Comparison of ENCODE assay signal across 33 mouse cellular contexts in the genomic region with DNA sequence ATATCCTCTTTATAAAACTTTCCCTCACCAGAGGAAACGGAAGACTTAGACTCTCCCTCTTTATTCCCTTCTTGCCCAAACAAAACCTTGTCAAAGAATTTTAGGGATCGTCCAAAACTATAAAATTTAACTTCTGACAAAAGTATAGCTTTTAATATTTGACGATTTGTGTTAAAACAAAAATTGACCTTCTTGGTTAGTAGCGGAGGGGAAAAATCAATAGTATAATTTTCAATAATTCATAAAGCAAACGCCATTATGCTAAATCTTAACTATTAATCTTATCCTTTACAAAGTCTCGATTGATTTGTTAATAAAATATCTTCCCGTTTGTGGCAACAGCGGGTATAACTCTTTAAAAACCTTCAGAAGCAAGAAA. TPM values are rescaled to one million over a fixed set of nuclear protein-coding genes. Genes with fewer than 3 reads are reported as not detected.
DNase-seq lines count a peak whose midpoint lies in the region; ATAC-seq and TF ChIP-seq lines count a peak whose summit lies in the region.
"Had no signal": no experiment of that assay in that cellular context is flagged by ENCODE, and none has a peak within 500 bp of the region (broad histone marks: within the 10 kb centered on the region; RNA-seq: fewer than 3 reads in every experiment).

No protein-coding gene starts in this region.

- H3K36me3 ChIP-seq in kidney, embryonic 14.5 days (ENCODE audit: control insufficient read depth, insufficient read depth, low read length): peaks cover 2% of the 10 kb centered on the region
- no peaks in the 10 kb centered on the region for H3K36me3 ChIP-seq in limb, embryonic 11.5 days (ENCODE audit: control insufficient read depth, insufficient read depth, low read length)
- H3K36me3 ChIP-seq in neural tube, embryonic 13.5 days: no peaks in the 10 kb centered on the region
- H3K36me3 ChIP-seq: embryonic facial prominence, embryonic 13.5 days; G1E; heart, embryonic 15.5 days; hindbrain, embryonic 13.5 days had no signal

- no peak for ATAC-seq in kidney, embryonic 14.5 days (ENCODE audit: low FRiP score, low TSS enrichment)
- no peak for ATAC-seq in limb, embryonic 11.5 days (ENCODE audit: insufficient number of reproducible peaks, low FRiP score, low TSS enrichment, low read depth)
- no peak for ATAC-seq in neural tube, embryonic 13.5 days (ENCODE audit: low read depth)
- no peak for ATAC-seq in megakaryocyte-erythroid progenitor cell, adult 5-6 weeks (replicated peaks; ENCODE audit: low FRiP score, low TSS enrichment, poor library complexity, severe bottlenecking)
- ATAC-seq: forebrain, embryonic 13.5 days; midbrain, embryonic 16.5 days; Patski had no signal

- peak overlapping the region; percentile 92 for H3K9ac ChIP-seq in kidney, embryonic 14.5 days (ENCODE audit: low read depth, low read length)
- peak overlapping the region; percentile 98 for H3K9ac ChIP-seq in limb, embryonic 11.5 days (ENCODE audit: low read length)
- H3K9ac ChIP-seq in neural tube, embryonic 13.5 days: peak overlapping the region; percentile 75
- H3K9ac ChIP-seq: embryonic facial prominence, embryonic 13.5 days; forebrain, embryonic 13.5 days; heart, embryonic 15.5 days; hindbrain, embryonic 13.5 days; liver, embryonic 14.5 days; lung, embryonic 14.5 days had no signal

- 7% methylated on average over 8 of the region's 8 CpGs for WGBS in kidney, embryonic 14.5 days
- WGBS in limb, embryonic 11.5 days: 4% methylated on average over 8 of the region's 8 CpGs
- WGBS in neural tube, embryonic 13.5 days: 5% methylated on average over 8 of the region's 8 CpGs

- no peak for TF ChIP-seq POLR2A in embryonic fibroblast, embryonic 13.5 days (IDR thresholded peaks at IDR 0.05; ENCODE audit: low read depth, low read length)

- peaks cover 7% of the 10 kb centered on the region; the same call in 1 of the 2 replicates for H3K27me3 ChIP-seq in kidney, embryonic 14.5 days (ENCODE audit: control insufficient read depth, insufficient read depth, low read length)
- peaks cover 6% of the 10 kb centered on the region; the same call in 1 of the 2 replicates for H3K27me3 ChIP-seq in limb, embryonic 11.5 days (ENCODE audit: control insufficient read depth, insufficient read depth, low read length)
- peaks cover 95% of the 10 kb centered on the region for H3K27me3 ChIP-seq in neural tube, embryonic 13.5 days
- H3K27me3 ChIP-seq: CH12.LX had no signal

- no peak for TF ChIP-seq CTCF in embryonic fibroblast, embryonic 13.5 days (IDR thresholded peaks at IDR 0.05; ENCODE audit: borderline replicate concordance, insufficient read depth, low read length)

- 0 out of 2 replicates have a peak, but pooled peaks cover 8% of the 10 kb centered on the region for H3K4me1 ChIP-seq in kidney, embryonic 14.5 days (ENCODE audit: control insufficient read depth, insufficient read depth, low read length)
- no peaks in the 10 kb centered on the region for H3K4me1 ChIP-seq in embryonic fibroblast, embryonic 13.5 days (ENCODE audit: control insufficient read depth, insufficient read depth, low read length)
- H3K4me1 ChIP-seq in limb, embryonic 11.5 days (ENCODE audit: control insufficient read depth, insufficient read depth, low read length): peaks cover 29% of the 10 kb centered on the region
- H3K4me1 ChIP-seq in neural tube, embryonic 13.5 days (replicated peaks): peaks cover 25% of the 10 kb centered on the region
- H3K4me1 ChIP-seq: embryonic facial prominence, embryonic 13.5 days had no signal

- H3K9me3 ChIP-seq in kidney, embryonic 14.5 days (ENCODE audit: control insufficient read depth, low read length): no peaks in the 10 kb centered on the region
- H3K9me3 ChIP-seq in limb, embryonic 11.5 days (ENCODE audit: control insufficient read depth, low read length): no peaks in the 10 kb centered on the region
- H3K9me3 ChIP-seq in neural tube, embryonic 13.5 days: no peaks in the 10 kb centered on the region
- H3K9me3 ChIP-seq: embryonic facial prominence, embryonic 13.5 days; forebrain, embryonic 13.5 days; G1E; heart, embryonic 15.5 days; hindbrain, embryonic 13.5 days had no signal

- H3K4me2 ChIP-seq in kidney, embryonic 14.5 days (replicated peaks; ENCODE audit: low read depth, low read length): peak overlapping the region; percentile 85
- peak overlapping the region; percentile 93 for H3K4me2 ChIP-seq in limb, embryonic 11.5 days (ENCODE audit: low read depth, severe bottlenecking)
- H3K4me2 ChIP-seq in neural tube, embryonic 13.5 days: peak overlapping the region; percentile 67
- H3K4me2 ChIP-seq: embryonic facial prominence, embryonic 13.5 days; forebrain, embryonic 13.5 days; heart, embryonic 15.5 days; hindbrain, embryonic 13.5 days; lung, embryonic 14.5 days had no signal

- peak overlapping the region; percentile 85 for H3K4me3 ChIP-seq in kidney, embryonic 14.5 days (ENCODE audit: low read length)
- H3K4me3 ChIP-seq in embryonic fibroblast, embryonic 13.5 days (ENCODE audit: insufficient read depth, low read length): no peak overlapping the region; the same call in 1 of the 2 replicates
- peak overlapping the region; percentile 66 for H3K4me3 ChIP-seq in limb, embryonic 11.5 days (ENCODE audit: low read depth, low read length)
- peak overlapping the region; percentile 61 for H3K4me3 ChIP-seq in neural tube, embryonic 13.5 days
- H3K4me3 ChIP-seq: embryonic facial prominence, embryonic 13.5 days; forebrain, embryonic 13.5 days; heart, embryonic 15.5 days; hindbrain, embryonic 13.5 days; megakaryocyte, embryonic 14.5 days; myocyte had no signal

- H3K27ac ChIP-seq in kidney, embryonic 14.5 days (ENCODE audit: low read depth, low read length): peak overlapping the region; percentile 96
- H3K27ac ChIP-seq in embryonic fibroblast, embryonic 13.5 days (ENCODE audit: insufficient read depth, low read length): 0 out of 2 replicates have a peak overlapping the region, but pooled peaks have one; percentile 42
- H3K27ac ChIP-seq in limb, embryonic 11.5 days (replicated peaks; ENCODE audit: low read depth, low read length): peak overlapping the region; percentile 97
- peak overlapping the region; percentile 85 for H3K27ac ChIP-seq in neural tube, embryonic 13.5 days (replicated peaks)
- H3K27ac ChIP-seq: embryonic facial prominence, embryonic 13.5 days; forebrain, embryonic 13.5 days; heart, embryonic 15.5 days; hindbrain, embryonic 13.5 days; liver, embryonic 14.5 days had no signal

- no peak for DNase-seq in kidney, postnatal 4 days
- no peak for DNase-seq in limb, embryonic 11.5 days (ENCODE audit: low spot score)
- no peak for DNase-seq in lung, postnatal 10 days
- DNase-seq: B cell, adult 2 months; cerebellum, adult 11-12 months; cerebellum, postnatal 10 days; heart, postnatal 36 days; layer of hippocampus, adult 9-11 months; left cerebral cortex, postnatal 4 days; lung, embryonic 14.5 days; lung, postnatal 36 days had no signal

RNA-seq across cellular contexts. Expression of gene Hoxd10, which starts 1.4 kb away (rescaled TPM):
- 45.1 and 45.9 TPM in 2 replicates for polyA plus RNA-seq in kidney, embryonic 14.5 days (2014; fragmentation: Nextera tagmentation; extraction: Ambion mirVana)
- 3.7 and 4.4 TPM in 2 replicates for polyA plus RNA-seq in embryonic fibroblast, embryonic 13.5 days (2011; ENCODE audit: insufficient read length, low read depth, missing spikeins)
- 52.0 and 55.0 TPM in 2 replicates for polyA plus RNA-seq in limb, embryonic 11.5 days (2014; fragmentation: Nextera tagmentation; extraction: Ambion mirVana)
- 87.2 and 132 TPM in 2 replicates for polyA plus RNA-seq in neural tube, embryonic 13.5 days (2015; fragmentation: Nextera tagmentation; extraction: Ambion mirVana)
- not detected in 2 replicates for total RNA-seq in megakaryocyte-erythroid progenitor cell, adult 5-6 weeks (2014; fragmentation: Nextera tagmentation)
- 0.65 TPM in 1 of 2 replicates, not detected in the other for total RNA-seq in megakaryocyte-erythroid progenitor cell, adult 5-6 weeks (2017)
- total RNA-seq: adrenal gland, adult 18-20 months; CH12.LX; left cerebral cortex, adult 18-20 months; left cerebral cortex, postnatal 4 days had no signal
- polyA plus RNA-seq: forebrain, embryonic 13.5 days; G1E; heart, embryonic 15.5 days; hindbrain, embryonic 13.5 days; large intestine, adult 2 months; lung, embryonic 14.5 days; midbrain, embryonic 16.5 days; myocyte; spleen, adult 2 months had no signal

RNA-seq across cellular contexts. Expression of gene Hoxd9, which starts 7.2 kb away (rescaled TPM):
- 36.2 and 47.9 TPM in 2 replicates for polyA plus RNA-seq in kidney, embryonic 14.5 days (2014; fragmentation: Nextera tagmentation; extraction: Ambion mirVana)
- 2.1 and 3.5 TPM in 2 replicates for polyA plus RNA-seq in embryonic fibroblast, embryonic 13.5 days (2011; ENCODE audit: insufficient read length, low read depth, missing spikeins)
- 17.1 and 24.1 TPM in 2 replicates for polyA plus RNA-seq in limb, embryonic 11.5 days (2014; fragmentation: Nextera tagmentation; extraction: Ambion mirVana)
- 27.7 and 42.7 TPM in 2 replicates for polyA plus RNA-seq in neural tube, embryonic 13.5 days (2015; fragmentation: Nextera tagmentation; extraction: Ambion mirVana)
- total RNA-seq in megakaryocyte-erythroid progenitor cell, adult 5-6 weeks (2014; fragmentation: Nextera tagmentation): not detected in 2 replicates
- total RNA-seq in megakaryocyte-erythroid progenitor cell, adult 5-6 weeks (2017): not detected in 2 replicates
- total RNA-seq: CH12.LX; G1E; left cerebral cortex, adult 18-20 months; left cerebral cortex, postnatal 4 days had no signal
- polyA plus RNA-seq: forebrain, embryonic 13.5 days; G1E; hindbrain, embryonic 13.5 days; midbrain, embryonic 16.5 days; myocyte had no signal

RNA-seq across cellular contexts. Expression of gene Hoxd11, which starts 11.0 kb away (rescaled TPM):
- polyA plus RNA-seq in kidney, embryonic 14.5 days (2014; fragmentation: Nextera tagmentation; extraction: Ambion mirVana): 54.5 and 56.2 TPM in 2 replicates
- 2.8 and 3.8 TPM in 2 replicates for polyA plus RNA-seq in embryonic fibroblast, embryonic 13.5 days (2011; ENCODE audit: insufficient read length, low read depth, missing spikeins)
- 59.6 and 64.4 TPM in 2 replicates for polyA plus RNA-seq in limb, embryonic 11.5 days (2014; fragmentation: Nextera tagmentation; extraction: Ambion mirVana)
- 4.0 and 6.5 TPM in 2 replicates for polyA plus RNA-seq in neural tube, embryonic 13.5 days (2015; fragmentation: Nextera tagmentation; extraction: Ambion mirVana)
- not detected in 2 replicates for total RNA-seq in megakaryocyte-erythroid progenitor cell, adult 5-6 weeks (2014; fragmentation: Nextera tagmentation)
- total RNA-seq in megakaryocyte-erythroid progenitor cell, adult 5-6 weeks (2017): not detected in 2 replicates
- total RNA-seq: adrenal gland, adult 18-20 months; CH12.LX; gastrocnemius, adult 18-20 months; heart, postnatal 36 days; left cerebral cortex, adult 18-20 months; left cerebral cortex, postnatal 4 days had no signal
- polyA plus RNA-seq: embryonic facial prominence, embryonic 13.5 days; forebrain, embryonic 13.5 days; G1E; heart, embryonic 15.5 days; hindbrain, embryonic 13.5 days; large intestine, adult 2 months; lung, embryonic 14.5 days; midbrain, embryonic 16.5 days; myocyte; Patski; spleen, adult 2 months; testis, adult 2 months had no signal

RNA-seq across cellular contexts. Expression of gene Hoxd8, which starts 14.1 kb away (rescaled TPM):
- polyA plus RNA-seq in kidney, embryonic 14.5 days (2014; fragmentation: Nextera tagmentation; extraction: Ambion mirVana): 45.0 and 45.2 TPM in 2 replicates
- polyA plus RNA-seq in embryonic fibroblast, embryonic 13.5 days (2011; ENCODE audit: insufficient read length, low read depth, missing spikeins): 9.9 and 16.5 TPM in 2 replicates
- polyA plus RNA-seq in limb, embryonic 11.5 days (2014; fragmentation: Nextera tagmentation; extraction: Ambion mirVana): 11.6 and 13.1 TPM in 2 replicates
- 17.4 and 22.8 TPM in 2 replicates for polyA plus RNA-seq in neural tube, embryonic 13.5 days (2015; fragmentation: Nextera tagmentation; extraction: Ambion mirVana)
- not detected in 2 replicates for total RNA-seq in megakaryocyte-erythroid progenitor cell, adult 5-6 weeks (2014; fragmentation: Nextera tagmentation)
- total RNA-seq in megakaryocyte-erythroid progenitor cell, adult 5-6 weeks (2017): not detected in 2 replicates
- total RNA-seq: G1E; left cerebral cortex, adult 18-20 months had no signal
- polyA plus RNA-seq: forebrain, embryonic 13.5 days; G1E; midbrain, embryonic 16.5 days; myocyte had no signal

RNA-seq across cellular contexts. Expression of gene Hoxd12, which starts 15.5 kb away (rescaled TPM):
- polyA plus RNA-seq in kidney, embryonic 14.5 days (2014; fragmentation: Nextera tagmentation; extraction: Ambion mirVana): 6.2 and 7.2 TPM in 2 replicates
- 2.3 and 3.7 TPM in 2 replicates for polyA plus RNA-seq in embryonic fibroblast, embryonic 13.5 days (2011; ENCODE audit: insufficient read length, low read depth, missing spikeins)
- polyA plus RNA-seq in limb, embryonic 11.5 days (2014; fragmentation: Nextera tagmentation; extraction: Ambion mirVana): 80.7 and 82.2 TPM in 2 replicates
- polyA plus RNA-seq in neural tube, embryonic 13.5 days (2015; fragmentation: Nextera tagmentation; extraction: Ambion mirVana): 0.50 and 1.7 TPM in 2 replicates
- total RNA-seq in megakaryocyte-erythroid progenitor cell, adult 5-6 weeks (2014; fragmentation: Nextera tagmentation): not detected in 2 replicates
- total RNA-seq in megakaryocyte-erythroid progenitor cell, adult 5-6 weeks (2017): not detected in 2 replicates
- total RNA-seq: adrenal gland, adult 18-20 months; adrenal gland, postnatal 4 days; CH12.LX; G1E; gastrocnemius, adult 18-20 months; heart, postnatal 36 days; left cerebral cortex, adult 18-20 months; left cerebral cortex, postnatal 4 days had no signal
- polyA plus RNA-seq: embryonic facial prominence, embryonic 13.5 days; forebrain, embryonic 13.5 days; G1E; heart, embryonic 15.5 days; hindbrain, embryonic 13.5 days; large intestine, adult 2 months; lung, embryonic 14.5 days; midbrain, embryonic 16.5 days; myocyte; Patski; spleen, adult 2 months; testis, adult 2 months had no signal

Comparison
In these comparisons a context has a peak if more than half of its experiments do, and no peak if none do; other contexts are left out.
1. H3K27ac ChIP-seq: peak in every context shown above with its lines; median percentile 97 in limb, embryonic 11.5 days; 96 in kidney, embryonic 14.5 days; 85 in neural tube, embryonic 13.5 days; 42 in embryonic fibroblast, embryonic 13.5 days.